Mouse (Mus musculus) retina, postnatal 1 day (tissue): ENCODE measurements at regions not wholly inside any gene's neighbourhood (a gene's known extent, or its start where the extent isn't known, plus 50 kb on each side); places are given as distances from the start of the nearest gene placed in this dataset.

Experiments
- DNase-seq: peaks from one replicate; pipeline ENCODE4 v3.0.0-alpha.2; 2012

GRCm38 (mm10) chr13:16670736-16671135, 659.1 kb downstream of the Inhba start:
- no peak for DNase-seq

GRCm38 (mm10) chr13:16676873-16677272, 665.2 kb downstream of the Inhba start:
- no peak for DNase-seq

- no peak for DNase-seq
Measured at GRCm38 (mm10) chr13:16678246-16679024, 666.8 kb downstream of the Inhba start.

GRCm38 (mm10) chr13:16694201-16694600, 682.5 kb downstream of the Inhba start:
- no peak for DNase-seq

- DNase-seq: no peak
Measured at GRCm38 (mm10) chr13:16700934-16701333, 689.3 kb downstream of the Inhba start.

GRCm38 (mm10) chr13:16702138-16702537, 690.5 kb downstream of the Inhba start:
- DNase-seq: no peak

GRCm38 (mm10) chr13:16705217-16706104, 693.8 kb downstream of the Inhba start:
- DNase-seq: peak; percentile 62

GRCm38 (mm10) chr13:16706105-16706442, 694.4 kb downstream of the Inhba start:
- no peak for DNase-seq

- DNase-seq: peak; percentile 23
Measured at GRCm38 (mm10) chr13:16715296-16715960, 703.8 kb downstream of the Inhba start.

- no peak for DNase-seq
Measured at GRCm38 (mm10) chr13:16716340-16716739, 704.7 kb downstream of the Inhba start.

GRCm38 (mm10) chr13:16716796-16717749, 705.4 kb downstream of the Inhba start:
- no peak for DNase-seq

- DNase-seq: no peak
Measured at GRCm38 (mm10) chr13:16720090-16720489, 708.4 kb downstream of the Inhba start.

GRCm38 (mm10) chr13:16725350-16725749, 713.7 kb downstream of the Inhba start:
- DNase-seq: no peak

GRCm38 (mm10) chr13:16738313-16738712, 726.7 kb downstream of the Inhba start:
- no peak for DNase-seq

- DNase-seq: no peak
Measured at GRCm38 (mm10) chr13:16739563-16739962, 727.9 kb downstream of the Inhba start.

GRCm38 (mm10) chr13:16744237-16744636, 732.6 kb downstream of the Inhba start:
- no peak for DNase-seq

- DNase-seq: no peak
Measured at GRCm38 (mm10) chr13:16745644-16746043, 734.0 kb downstream of the Inhba start.

- no peak for DNase-seq
Measured at GRCm38 (mm10) chr13:16746451-16746850, 734.8 kb downstream of the Inhba start.

GRCm38 (mm10) chr13:16756264-16756663, 744.6 kb downstream of the Inhba start:
- DNase-seq: no peak

- no peak for DNase-seq
Measured at GRCm38 (mm10) chr13:16760045-16760444, 748.4 kb downstream of the Inhba start.

- no peak for DNase-seq
Measured at GRCm38 (mm10) chr13:16761415-16761814, 749.8 kb downstream of the Inhba start.

- no peak for DNase-seq
Measured at GRCm38 (mm10) chr13:16762326-16762725, 750.7 kb downstream of the Inhba start.
